Mouse (Mus musculus) midbrain, embryonic 10.5 days (tissue): Measurements from ENCODE around the gene Tex22. TPM values are rescaled to one million over a fixed set of nuclear protein-coding genes. Genes with fewer than 3 reads are reported as not detected.
A peak's percentile ranks its signal among the peaks of the same experiment; 100 is the strongest.

ENCODE experiments used
- DNase-seq: peaks from one replicate; pipeline ENCODE4 v3.0.0-alpha.2; 2017; ENCODE audit warnings: low spot score
- H3K27ac ChIP-seq: fragments of 300-500 bp; sonication (generic); replicated peaks from 2 replicates; pipeline ENCODE4 v1.5.1; 2016; ENCODE audit warnings: mild to moderate bottlenecking
- H3K27me3 ChIP-seq: fragments of 300-500 bp; sonication (generic); 2 replicates; pipeline ENCODE4 v1.6.1; 2016; ENCODE audit warnings: low read depth, mild to moderate bottlenecking; ENCODE audit not compliant: poor library complexity, severe bottlenecking
- H3K36me3 ChIP-seq: fragments of 300-500 bp; sonication (generic); 2 replicates; pipeline ENCODE4 v1.6.1; 2016; ENCODE audit warnings: mild to moderate bottlenecking, moderate library complexity
- H3K4me1 ChIP-seq: fragments of 300-500 bp; sonication (generic); 2 replicates; pipeline ENCODE4 v1.6.1; 2016
- H3K4me3 ChIP-seq: fragments of 300-500 bp; sonication (generic); 2 replicates; pipeline ENCODE4 v1.5.1; 2016; ENCODE audit warnings: mild to moderate bottlenecking, moderate library complexity
- H3K9me3 ChIP-seq: fragments of 300-500 bp; sonication (generic); replicated peaks from 2 replicates; pipeline ENCODE4 v1.6.1; 2016; ENCODE audit warnings: mild to moderate bottlenecking
- WGBS: fragments of 180-500 bp; shearing (Covaris S2); methylation state at CpG from one replicate; pipeline ENCODE4 v1.1.7; 2016; 5-methylcytosine and 5-hydroxymethylcytosine counted together
- polyA plus RNA-seq: library from polyadenylated mRNA; unstranded; fragments of >200 nt; fragmentation: Nextera tagmentation; extraction: Ambion mirVana; gene quantifications from 2 replicates; pipeline ENCODE4 v1.2.1, GENCODE M21; 2016

Gene Tex22
- polyA plus RNA-seq, 1 experiment from 2014 or later: not detected

GRCm38 (mm10) chr12:113109801-113110200, 35.5 kb downstream of the Tex22 start:
- Histone ChIP-seq H3K9me3 (0 out of 2 replicates have a peak, but pooled peaks cover 8% of the 10 kb centered on the region), H3K36me3 (peaks cover 65% of the 10 kb centered on the region), H3K4me3 (no peak overlapping the region), H3K27ac (no peak overlapping the region), H3K4me1 (peaks cover 3% of the 10 kb centered on the region; the same call in 1 of the 2 replicates), H3K27me3 (no peaks in the 10 kb centered on the region)
- WGBS: 93% methylated on average over 10 of the region's 10 CpGs
- no peak for DNase-seq

GRCm38 (mm10) chr12:113114141-113114540, 39.8 kb downstream of the Tex22 start:
- H3K4me1 ChIP-seq: peaks cover 3% of the 10 kb centered on the region; the same call in 1 of the 2 replicates
- H3K27me3 ChIP-seq: no peaks in the 10 kb centered on the region
- H3K36me3 ChIP-seq: peaks cover 79% of the 10 kb centered on the region
- DNase-seq: no peak
- no peak overlapping the region for H3K4me3 ChIP-seq
- no peaks in the 10 kb centered on the region for H3K9me3 ChIP-seq
- WGBS: 94% methylated on average over 4 of the region's 4 CpGs
- no peak overlapping the region for H3K27ac ChIP-seq

- H3K27ac ChIP-seq: no peak overlapping the region
- no peak for DNase-seq
- no peaks in the 10 kb centered on the region for H3K9me3 ChIP-seq
- no peak overlapping the region for H3K4me3 ChIP-seq
- no peaks in the 10 kb centered on the region for H3K27me3 ChIP-seq
- peaks cover 3% of the 10 kb centered on the region; the same call in 1 of the 2 replicates for H3K4me1 ChIP-seq
- WGBS: 88% methylated on average over 16 of the region's 16 CpGs
- H3K36me3 ChIP-seq: peaks cover 86% of the 10 kb centered on the region
Measured at GRCm38 (mm10) chr12:113114856-113115538, 40.7 kb downstream of the Tex22 start.

GRCm38 (mm10) chr12:113119516-113120410, 45.5 kb downstream of the Tex22 start:
- WGBS: 88% methylated on average over 20 of the region's 20 CpGs
- Histone ChIP-seq H3K36me3 (peaks cover 98% of the 10 kb centered on the region), H3K9me3 (no peaks in the 10 kb centered on the region), H3K4me3 (no peak overlapping the region), H3K4me1 (no peaks in the 10 kb centered on the region), H3K27me3 (no peaks in the 10 kb centered on the region), H3K27ac (no peak overlapping the region)
- DNase-seq: peak; percentile 77

- no peak overlapping the region for H3K4me3 ChIP-seq
- DNase-seq: no peak
- H3K36me3 ChIP-seq: peaks cover 100% of the 10 kb centered on the region
- WGBS: 91% methylated on average over 6 of the region's 6 CpGs
- no peaks in the 10 kb centered on the region for H3K9me3 ChIP-seq
- H3K27ac ChIP-seq: no peak overlapping the region
- H3K27me3 ChIP-seq: no peaks in the 10 kb centered on the region
- H3K4me1 ChIP-seq: no peaks in the 10 kb centered on the region
Measured at GRCm38 (mm10) chr12:113124726-113125125, 50.4 kb downstream of the Tex22 start.

- Histone ChIP-seq H3K4me3 (no peak overlapping the region), H3K27ac (no peak overlapping the region), H3K27me3 (no peaks in the 10 kb centered on the region), H3K4me1 (no peaks in the 10 kb centered on the region), H3K36me3 (peaks cover 100% of the 10 kb centered on the region), H3K9me3 (no peaks in the 10 kb centered on the region)
- WGBS: 96% methylated on average over 8 of the region's 8 CpGs
- DNase-seq: no peak
Measured at GRCm38 (mm10) chr12:113130732-113131131, 56.4 kb downstream of the Tex22 start.

- Histone ChIP-seq H3K27me3 (no peaks in the 10 kb centered on the region), H3K9me3 (no peaks in the 10 kb centered on the region), H3K4me3 (no peak overlapping the region), H3K4me1 (no peaks in the 10 kb centered on the region), H3K27ac (no peak overlapping the region), H3K36me3 (peaks cover 100% of the 10 kb centered on the region)
- 97% methylated on average over 14 of the region's 14 CpGs for WGBS
- no peak for DNase-seq
Measured at GRCm38 (mm10) chr12:113131601-113132000, 57.3 kb downstream of the Tex22 start.

GRCm38 (mm10) chr12:113132567-113132966, 58.3 kb downstream of the Tex22 start:
- H3K9me3 ChIP-seq: no peaks in the 10 kb centered on the region
- H3K36me3 ChIP-seq: peaks cover 100% of the 10 kb centered on the region
- WGBS: 91% methylated on average over 2 of the region's 2 CpGs
- H3K27ac ChIP-seq: no peak overlapping the region
- H3K4me1 ChIP-seq: peaks cover 4% of the 10 kb centered on the region; the same call in 1 of the 2 replicates
- H3K4me3 ChIP-seq: no peak overlapping the region
- no peak for DNase-seq
- H3K27me3 ChIP-seq: no peaks in the 10 kb centered on the region

- Histone ChIP-seq H3K9me3 (no peaks in the 10 kb centered on the region), H3K27me3 (no peaks in the 10 kb centered on the region), H3K27ac (no peak overlapping the region), H3K36me3 (peaks cover 100% of the 10 kb centered on the region), H3K4me3 (no peak overlapping the region), H3K4me1 (peaks cover 11% of the 10 kb centered on the region)
- 86% methylated on average over 9 of the region's 9 CpGs for WGBS
- no peak for DNase-seq
Measured at GRCm38 (mm10) chr12:113133260-113133659, 59.0 kb downstream of the Tex22 start.

GRCm38 (mm10) chr12:113133861-113134403, 59.6 kb downstream of the Tex22 start:
- DNase-seq: no peak
- 94% methylated on average over 5 of the region's 5 CpGs for WGBS
- Histone ChIP-seq H3K9me3 (no peaks in the 10 kb centered on the region), H3K27me3 (no peaks in the 10 kb centered on the region), H3K4me1 (peaks cover 17% of the 10 kb centered on the region), H3K36me3 (peaks cover 100% of the 10 kb centered on the region), H3K4me3 (no peak overlapping the region), H3K27ac (no peak overlapping the region)

- Histone ChIP-seq H3K9me3 (no peaks in the 10 kb centered on the region), H3K36me3 (peaks cover 95% of the 10 kb centered on the region), H3K4me3 (no peak overlapping the region), H3K4me1 (peaks cover 23% of the 10 kb centered on the region), H3K27ac (no peak overlapping the region), H3K27me3 (no peaks in the 10 kb centered on the region)
- DNase-seq: no peak
- WGBS: 94% methylated on average over 4 of the region's 4 CpGs
Measured at GRCm38 (mm10) chr12:113134502-113134901, 60.2 kb downstream of the Tex22 start.

GRCm38 (mm10) chr12:113135401-113135800, 61.1 kb downstream of the Tex22 start:
- H3K27ac ChIP-seq: no peak overlapping the region
- peaks cover 86% of the 10 kb centered on the region for H3K36me3 ChIP-seq

More at GRCm38 (mm10) chr12:113135401-113135800, 61.1 kb downstream of the Tex22 start:
- Histone ChIP-seq H3K4me3 (no peak overlapping the region), H3K27me3 (no peaks in the 10 kb centered on the region), H3K4me1 (peaks cover 32% of the 10 kb centered on the region), H3K9me3 (no peaks in the 10 kb centered on the region)
- DNase-seq: no peak
- whole genome bisulfite sequencing: 91% methylated on average over 7 of the region's 7 CpGs
